Mouse (Mus musculus): Measurements from ENCODE around the gene Afap1.

GRCm38 (mm10) chr5:35989506-35989905 is 96.4 kb downstream of the Afap1 start:
- TF ChIP-seq CTCF (IDR thresholded peaks at IDR 0.05; ENCODE audit: low read depth, low read length) (no peak), EP300 (IDR thresholded peaks at IDR 0.05; ENCODE audit: insufficient read depth, low read depth, low read length) (no peak)

Measured in ES-Bruce4 (cell line).